Mouse (Mus musculus) heart, embryonic 15.5 days (tissue): ENCODE data around the gene Col9a3. TPM values are rescaled to one million over a fixed set of nuclear protein-coding genes. Genes with fewer than 3 reads are reported as not detected.

ENCODE experiments used
- ATAC-seq: fragments of 200-750 bp; cut with Nextera tagmentation; replicated peaks from 2 replicates; pipeline ENCODE4 v1.8.0; 2017; ENCODE audit warnings: low read depth, moderate TSS enrichment; ENCODE audit not compliant: insufficient number of reproducible peaks, insufficient read depth, low FRiP score
- H3K27ac ChIP-seq: fragments of 300-500 bp; sonication (generic); 2 replicates; pipeline ENCODE4 v1.5.1; 2015; ENCODE audit warnings: mild to moderate bottlenecking, inconsistent platforms
- H3K27me3 ChIP-seq: fragments of 300-500 bp; sonication (generic); 2 replicates; pipeline ENCODE4 v1.6.1; 2015; ENCODE audit warnings: inconsistent platforms
- H3K36me3 ChIP-seq: fragments of 300-500 bp; sonication (generic); 2 replicates; pipeline ENCODE4 v1.6.1; 2015; ENCODE audit warnings: mild to moderate bottlenecking, inconsistent platforms
- H3K4me1 ChIP-seq: fragments of 300-500 bp; sonication (generic); replicated peaks from 2 replicates; pipeline ENCODE4 v1.6.1; 2015; ENCODE audit warnings: inconsistent platforms
- H3K4me2 ChIP-seq: fragments of 300-500 bp; sonication (generic); 2 replicates; pipeline ENCODE4 v1.6.1; 2015; ENCODE audit warnings: inconsistent platforms, mild to moderate bottlenecking, moderate library complexity
- H3K4me3 ChIP-seq: fragments of 300-500 bp; sonication (generic); 2 replicates; pipeline ENCODE4 v1.5.1; 2015; ENCODE audit warnings: mild to moderate bottlenecking, inconsistent platforms
- H3K9ac ChIP-seq: fragments of 300-500 bp; sonication (generic); 2 replicates; pipeline ENCODE4 v1.6.1; 2015; ENCODE audit warnings: mild to moderate bottlenecking, inconsistent platforms
- H3K9me3 ChIP-seq: fragments of 300-500 bp; sonication (generic); replicated peaks from 2 replicates; pipeline ENCODE4 v1.6.1; 2016; ENCODE audit warnings: inconsistent platforms
- WGBS: fragments of 180-500 bp; shearing (Covaris S2); methylation state at CpG from one replicate; pipeline ENCODE4 v1.1.7; 2015; ENCODE audit warnings: mixed read lengths; 5-methylcytosine and 5-hydroxymethylcytosine counted together
- polyA plus RNA-seq: library from polyadenylated mRNA; unstranded; fragments of >200 nt; fragmentation: Nextera tagmentation; extraction: Ambion mirVana; gene quantifications from 2 replicates; pipeline ENCODE4 v1.2.1, GENCODE M21; 2015

Col9a3 gene
- polyA plus RNA-seq, 1 experiment from 2014 or later, result 12.7 TPM

- Histone ChIP-seq H3K36me3 (peaks cover 35% of the 10 kb centered on the region), H3K4me1 (peaks cover 2% of the 10 kb centered on the region; the same call in 1 of the 2 replicates), H3K9me3 (no peaks in the 10 kb centered on the region), H3K9ac (no peak overlapping the region), H3K27ac (no peak overlapping the region), H3K4me3 (no peak overlapping the region), H3K4me2 (no peak overlapping the region), H3K27me3 (no peaks in the 10 kb centered on the region)
- 80% methylated on average over 4 of the region's 4 CpGs for WGBS
- ATAC-seq, result no peak
Observed at GRCm38 (mm10) chr2:180662008-180662407, 64.4 kb downstream of the Col9a3 start.

Other genes with a start within 250 kb of the Col9a3 start
- gene Slco4a1, start 141.5 kb upstream of the Col9a3 start, polyA plus RNA-seq, result 0.26 and 1.6 TPM in 2 replicates
- 1.2 and 1.8 TPM in 2 replicates for gene Ntsr1, start 97.8 kb upstream of the Col9a3 start, polyA plus RNA-seq
- gene Mrgbp, start 16.5 kb upstream of the Col9a3 start, polyA plus RNA-seq, result 22.3 and 24.3 TPM in 2 replicates
- gene Ogfr, start 8.5 kb upstream of the Col9a3 start, polyA plus RNA-seq, result 42.6 and 51.1 TPM in 2 replicates
- 0.05 and 0.10 TPM in 2 replicates for gene Tcfl5, start 44.9 kb downstream of the Col9a3 start, polyA plus RNA-seq
- gene Dido1, start 112.2 kb downstream of the Col9a3 start, polyA plus RNA-seq, result 14.0 and 19.0 TPM in 2 replicates
- 45.3 and 47.4 TPM in 2 replicates for gene Gid8, start 112.3 kb downstream of the Col9a3 start, polyA plus RNA-seq
- 0.48 and 1.7 TPM in 2 replicates for gene Slc17a9, start 127.5 kb downstream of the Col9a3 start, polyA plus RNA-seq
- not detected in 2 replicates for gene Bhlhe23, start 179.1 kb downstream of the Col9a3 start, polyA plus RNA-seq